Mouse (Mus musculus) small intestine, adult 2 months (tissue): Measurements from ENCODE around the gene Uvrag.

Experiments
- CTCF ChIP-seq: fragments of 200-500 bp; IDR thresholded peaks from 2 replicates; pipeline ENCODE4 v1.5.1; 2012; ENCODE audit warnings: low read depth, mild to moderate bottlenecking, control low read depth, inconsistent platforms, low read length, moderate library complexity, mixed read lengths; ENCODE audit not compliant: insufficient replicate concordance, insufficient read length; ENCODE audit errors: extremely low read depth
- POLR2A ChIP-seq: fragments of 200-500 bp; IDR thresholded peaks from 2 replicates; pipeline ENCODE4 v1.6.1; 2012; ENCODE audit warnings: low read depth, mild to moderate bottlenecking, control low read depth, inconsistent platforms, low read length, moderate library complexity

DNA sequence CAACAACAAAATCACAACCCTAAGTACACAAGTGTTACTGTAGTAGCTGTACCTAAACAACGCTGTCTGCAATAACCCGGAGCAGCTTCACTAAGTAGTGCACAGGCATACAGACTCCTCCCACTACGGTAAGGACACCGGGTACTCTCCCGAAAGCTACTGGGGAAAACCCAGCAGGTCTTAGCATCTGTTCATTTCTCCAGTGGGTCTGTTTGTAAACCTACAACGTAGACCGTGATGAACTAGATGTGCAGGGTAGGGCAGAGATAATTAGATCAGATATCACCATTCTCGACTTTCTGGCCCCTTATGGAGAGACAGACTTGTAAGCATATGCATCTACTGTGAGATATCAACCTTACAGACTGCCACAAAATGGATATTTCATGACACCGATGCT lies 99.1 kb downstream of the Uvrag start:
- TF ChIP-seq POLR2A: no peak
- TF ChIP-seq CTCF: no peak
